26 mouse cellular contexts compared by ENCODE assay signal in genomic region chr7:136849811-136850210, GRCm38 (mm10). TPM values are rescaled to one million over a fixed set of nuclear protein-coding genes. Genes with fewer than 3 reads are reported as not detected.
DNase-seq lines count a peak whose midpoint lies in the region; ATAC-seq and TF ChIP-seq lines count a peak whose summit lies in the region.
"Had no signal": no experiment of that assay in that cellular context is flagged by ENCODE, and none has a peak within 500 bp of the region (broad histone marks: within the 10 kb centered on the region; RNA-seq: fewer than 3 reads in every experiment).

No protein-coding gene starts in this region.

- H3K9me3 ChIP-seq in heart, embryonic 16.5 days (replicated peaks; ENCODE audit: control insufficient read depth, low read length): no peaks in the 10 kb centered on the region
- no peaks in the 10 kb centered on the region for H3K9me3 ChIP-seq in heart, embryonic 12.5 days (replicated peaks)
- no peaks in the 10 kb centered on the region for H3K9me3 ChIP-seq in stomach, embryonic 15.5 days
- H3K9me3 ChIP-seq in stomach, postnatal 0 days (ENCODE audit: control insufficient read depth, low read length): no peaks in the 10 kb centered on the region
- H3K9me3 ChIP-seq: embryonic facial prominence, embryonic 12.5 days; embryonic facial prominence, embryonic 15.5 days; forebrain, embryonic 15.5 days; heart, embryonic 13.5 days; hindbrain, embryonic 10.5 days; hindbrain, embryonic 13.5 days; intestine, embryonic 15.5 days had no signal

- ATAC-seq in heart, embryonic 16.5 days (replicated peaks; ENCODE audit: extremely low read depth, insufficient read depth, low FRiP score): no peak
- no peak for ATAC-seq in heart, embryonic 12.5 days (ENCODE audit: insufficient number of reproducible peaks, low FRiP score)
- no peak for ATAC-seq in stomach, embryonic 15.5 days (ENCODE audit: insufficient read depth, low FRiP score, low read depth)
- ATAC-seq in stomach, postnatal 0 days (ENCODE audit: low FRiP score, low TSS enrichment): no peak
- ATAC-seq: forebrain, embryonic 15.5 days; hindbrain, embryonic 16.5 days; intestine, embryonic 15.5 days; Patski had no signal

- no peaks in the 10 kb centered on the region for H3K36me3 ChIP-seq in heart, embryonic 16.5 days (ENCODE audit: control insufficient read depth, insufficient read depth)
- H3K36me3 ChIP-seq in heart, embryonic 12.5 days: no peaks in the 10 kb centered on the region
- no peaks in the 10 kb centered on the region for H3K36me3 ChIP-seq in stomach, embryonic 15.5 days
- H3K36me3 ChIP-seq in stomach, postnatal 0 days (ENCODE audit: control insufficient read depth, insufficient read depth, low read length): no peaks in the 10 kb centered on the region
- H3K36me3 ChIP-seq: embryonic facial prominence, embryonic 12.5 days; embryonic facial prominence, embryonic 15.5 days; forebrain, embryonic 15.5 days; G1E; heart, embryonic 13.5 days; hindbrain, embryonic 10.5 days; hindbrain, embryonic 13.5 days; intestine, embryonic 15.5 days had no signal

- DNase-seq in heart, adult 11 months: peak; percentile 87
- DNase-seq in heart, postnatal 4 days: no peak
- DNase-seq in stomach, postnatal 0 days (ENCODE audit: low spot score): no peak
- DNase-seq: adrenal gland, postnatal 10 days; adrenal gland, postnatal 36 days; B cell, adult 2 months; cerebellum, adult 11 months; cerebellum, adult 2 months; cerebellum, adult 9-11 months; cerebellum, postnatal 25 days; kidney, adult 11 months; kidney, adult 8-10 months had no signal

- no peak overlapping the region for H3K4me3 ChIP-seq in heart, embryonic 16.5 days (ENCODE audit: low read length)
- H3K4me3 ChIP-seq in heart, embryonic 12.5 days: no peak overlapping the region
- no peak overlapping the region for H3K4me3 ChIP-seq in stomach, embryonic 15.5 days (replicated peaks)
- H3K4me3 ChIP-seq in stomach, postnatal 0 days (ENCODE audit: low read depth, low read length): no peak overlapping the region
- H3K4me3 ChIP-seq: embryonic facial prominence, embryonic 12.5 days; embryonic facial prominence, embryonic 15.5 days; forebrain, embryonic 15.5 days; heart, embryonic 13.5 days; hindbrain, embryonic 10.5 days; hindbrain, embryonic 13.5 days; intestine, embryonic 15.5 days had no signal

- no peak overlapping the region for H3K4me2 ChIP-seq in heart, embryonic 16.5 days (ENCODE audit: low read depth, low read length)
- H3K4me2 ChIP-seq in heart, embryonic 12.5 days: no peak overlapping the region
- no peak overlapping the region for H3K4me2 ChIP-seq in stomach, embryonic 15.5 days
- no peak overlapping the region for H3K4me2 ChIP-seq in stomach, postnatal 0 days (replicated peaks; ENCODE audit: low read depth)
- H3K4me2 ChIP-seq: embryonic facial prominence, embryonic 12.5 days; embryonic facial prominence, embryonic 15.5 days; forebrain, embryonic 15.5 days; heart, embryonic 13.5 days; hindbrain, embryonic 13.5 days; intestine, embryonic 15.5 days had no signal

- H3K9ac ChIP-seq in heart, embryonic 16.5 days (ENCODE audit: low read length): no peak overlapping the region
- no peak overlapping the region for H3K9ac ChIP-seq in heart, embryonic 12.5 days
- H3K9ac ChIP-seq in stomach, embryonic 15.5 days: no peak overlapping the region
- no peak overlapping the region for H3K9ac ChIP-seq in stomach, postnatal 0 days (ENCODE audit: low read length)
- H3K9ac ChIP-seq: embryonic facial prominence, embryonic 12.5 days; embryonic facial prominence, embryonic 15.5 days; forebrain, embryonic 15.5 days; heart, embryonic 13.5 days; hindbrain, embryonic 13.5 days; intestine, embryonic 15.5 days had no signal

- peak overlapping the region; percentile 28 for H3K27ac ChIP-seq in heart, embryonic 16.5 days (ENCODE audit: low read length)
- no peak overlapping the region for H3K27ac ChIP-seq in heart, embryonic 12.5 days (ENCODE audit: poor library complexity, severe bottlenecking)
- 0 out of 2 replicates have a peak overlapping the region, but pooled peaks have one; percentile 35 for H3K27ac ChIP-seq in stomach, embryonic 15.5 days
- H3K27ac ChIP-seq in stomach, postnatal 0 days (replicated peaks): no peak overlapping the region
- H3K27ac ChIP-seq: embryonic facial prominence, embryonic 12.5 days; embryonic facial prominence, embryonic 15.5 days; forebrain, embryonic 15.5 days; heart, embryonic 13.5 days; hindbrain, embryonic 10.5 days; hindbrain, embryonic 13.5 days; intestine, embryonic 15.5 days had no signal

- TF ChIP-seq EP300 in stomach, postnatal 0 days (optimal IDR thresholded peaks at IDR 0.05): no peak

- no peak for TF ChIP-seq CTCF in stomach, postnatal 0 days (IDR thresholded peaks at IDR 0.05; ENCODE audit: low read depth)

- peaks cover 6% of the 10 kb centered on the region for H3K4me1 ChIP-seq in heart, embryonic 16.5 days (ENCODE audit: control insufficient read depth, insufficient read depth, low read length)
- peaks cover 13% of the 10 kb centered on the region for H3K4me1 ChIP-seq in heart, embryonic 12.5 days (replicated peaks)
- peaks cover 5% of the 10 kb centered on the region; the same call in 1 of the 2 replicates for H3K4me1 ChIP-seq in stomach, embryonic 15.5 days
- no peaks in the 10 kb centered on the region for H3K4me1 ChIP-seq in stomach, postnatal 0 days (replicated peaks; ENCODE audit: control insufficient read depth, insufficient read depth)
- H3K4me1 ChIP-seq: intestine, embryonic 15.5 days had no signal

- H3K27me3 ChIP-seq in heart, embryonic 16.5 days (ENCODE audit: control insufficient read depth, insufficient read depth, low read length): no peaks in the 10 kb centered on the region
- no peaks in the 10 kb centered on the region for H3K27me3 ChIP-seq in heart, embryonic 12.5 days (replicated peaks)
- no peaks in the 10 kb centered on the region for H3K27me3 ChIP-seq in stomach, embryonic 15.5 days (replicated peaks)
- no peaks in the 10 kb centered on the region for H3K27me3 ChIP-seq in stomach, postnatal 0 days (ENCODE audit: control insufficient read depth, insufficient read depth, low read length)
- H3K27me3 ChIP-seq: CH12.LX; embryonic facial prominence, embryonic 12.5 days; embryonic facial prominence, embryonic 15.5 days; intestine, embryonic 15.5 days had no signal

- WGBS in heart, embryonic 16.5 days: 80% methylated on average over 3 of the region's 3 CpGs
- 82% methylated on average over 3 of the region's 3 CpGs for WGBS in heart, embryonic 12.5 days
- WGBS in stomach, embryonic 15.5 days: 77% methylated on average over 3 of the region's 3 CpGs
- 60% methylated on average over 3 of the region's 3 CpGs for WGBS in stomach, postnatal 0 days

RNA-seq across cellular contexts. Expression of gene Mgmt, which starts 44.6 kb away (rescaled TPM):
- total RNA-seq in heart, postnatal 4 days (2021): 1 to 10 TPM; 4.6 to 5.2 TPM
- polyA plus RNA-seq in heart, embryonic 16.5 days (2015; fragmentation: Nextera tagmentation; extraction: Ambion mirVana): 7.7 TPM in 2 replicates
- polyA plus RNA-seq in heart, embryonic 12.5 days (2016; fragmentation: Nextera tagmentation; extraction: Ambion mirVana): 3.9 and 4.0 TPM in 2 replicates
- 6.2 and 6.5 TPM in 2 replicates for polyA plus RNA-seq in stomach, embryonic 15.5 days (2015; fragmentation: Nextera tagmentation; extraction: Ambion mirVana)
- polyA plus RNA-seq in stomach, postnatal 0 days (2015; fragmentation: Nextera tagmentation; extraction: Ambion mirVana): 5.5 TPM in 2 replicates
- polyA plus RNA-seq: Patski had no signal

Comparison
In these comparisons a context has a peak if more than half of its experiments do, and no peak if none do; other contexts are left out.
1. H3K27ac ChIP-seq: peak in heart, embryonic 16.5 days (single experiment) and stomach, embryonic 15.5 days (single experiment); none in heart, embryonic 12.5 days (single experiment) and stomach, postnatal 0 days (single experiment).